Mouse (Mus musculus): Measurements from ENCODE around the gene Foxo4. TPM values are rescaled to one million over a fixed set of nuclear protein-coding genes. Genes with fewer than 3 reads are reported as not detected.

The Foxo4 gene
- 49.5 and 50.2 TPM in 2 replicates for polyA plus RNA-seq (2012; rRNA removed; ENCODE audit: low replicate concordance)

GRCm38 (mm10) chrX:101253952-101254729 lies at the start of gene Foxo4:
Foxo4 (plus strand) TSS chrX:101254528.

GRCm38 (mm10) chrX:101221834-101222795 lies 32.2 kb upstream of the Foxo4 start, which contains the start of gene Snx12:
Snx12 (minus strand) TSS chrX:101222563.

GRCm38 (mm10) chrX:101263892-101264291 lies 9.6 kb downstream of the Foxo4 start, which contains the start of gene Gm614:
Gm614 (minus strand) TSS chrX:101263992.

GRCm38 (mm10) chrX:101268025-101268754 lies 13.9 kb downstream of the Foxo4 start, which contains the start of gene Il2rg:
Il2rg (minus strand) TSS chrX:101268255.

GRCm38 (mm10) chrX:101268755-101269124 lies 14.4 kb downstream of the Foxo4 start, which contains the start of gene Gm20489:
Gm20489 (minus strand) TSS chrX:101269023.

GRCm38 (mm10) chrX:101273875-101274738 lies 19.8 kb downstream of the Foxo4 start, which contains the start of gene Med12:
Med12 (plus strand) TSS chrX:101274030.

GRCm38 (mm10) chrX:101299055-101299454 lies 44.7 kb downstream of the Foxo4 start, which contains the start of gene Nlgn3:
Nlgn3 (plus strand) TSS chrX:101299168.

Other genes starting within 250 kb of the Foxo4 start
- gene Tex11, start 194.9 kb upstream of the Foxo4 start, polyA plus RNA-seq (2012; rRNA removed; ENCODE audit: low replicate concordance): not detected in 2 replicates
- gene Slc7a3, start 168.5 kb upstream of the Foxo4 start, polyA plus RNA-seq (2012; rRNA removed; ENCODE audit: low replicate concordance): 1.0 and 3.1 TPM in 2 replicates
- gene Snx12, start 32.0 kb upstream of the Foxo4 start, polyA plus RNA-seq (2012; rRNA removed; ENCODE audit: low replicate concordance): 19.1 and 27.4 TPM in 2 replicates
- gene Gm614, start 9.5 kb downstream of the Foxo4 start, polyA plus RNA-seq (2012; rRNA removed; ENCODE audit: low replicate concordance): 0.34 TPM in 1 of 2 replicates, not detected in the other
- gene Il2rg, start 13.7 kb downstream of the Foxo4 start, polyA plus RNA-seq (2012; rRNA removed; ENCODE audit: low replicate concordance): 21.5 and 23.4 TPM in 2 replicates
- not detected in 2 replicates for gene Gm20489, start 14.5 kb downstream of the Foxo4 start, polyA plus RNA-seq (2012; rRNA removed; ENCODE audit: low replicate concordance)
- 98.8 and 147 TPM in 2 replicates for gene Med12, start 19.5 kb downstream of the Foxo4 start, polyA plus RNA-seq (2012; rRNA removed; ENCODE audit: low replicate concordance)
- gene Nlgn3, start 44.6 kb downstream of the Foxo4 start, polyA plus RNA-seq (2012; rRNA removed; ENCODE audit: low replicate concordance): 0.20 and 2.4 TPM in 2 replicates
- 1.9 TPM in 1 of 2 replicates, not detected in the other for gene Gjb1, start 121.8 kb downstream of the Foxo4 start, polyA plus RNA-seq (2012; rRNA removed; ENCODE audit: low replicate concordance)
- gene Zmym3, start 166.3 kb downstream of the Foxo4 start, polyA plus RNA-seq (2012; rRNA removed; ENCODE audit: low replicate concordance): 26.1 and 52.2 TPM in 2 replicates
- gene Nono, start 174.8 kb downstream of the Foxo4 start, polyA plus RNA-seq (2012; rRNA removed; ENCODE audit: low replicate concordance): 86.8 and 191 TPM in 2 replicates
- gene Itgb1bp2, start 194.6 kb downstream of the Foxo4 start, polyA plus RNA-seq (2012; rRNA removed; ENCODE audit: low replicate concordance): 0.17 and 0.66 TPM in 2 replicates